Mouse (Mus musculus) forebrain, postnatal 0 days (tissue): ENCODE measurements at regions not wholly inside any gene's neighbourhood (a gene's known extent, or its start where the extent isn't known, plus 50 kb on each side); places are given as distances from the start of the nearest gene placed in this dataset.

Experiments used
- ATAC-seq: fragments of 200-750 bp; cut with Nextera tagmentation; 2 replicates; pipeline ENCODE4 v1.8.0; 2017; ENCODE audit warnings: mild to moderate bottlenecking, moderate library complexity
- DNase-seq: peaks from one replicate; pipeline ENCODE4 v3.0.0-alpha.2; 2015
- H3K27ac ChIP-seq: fragments of 300-500 bp; sonication (generic); 2 replicates; pipeline ENCODE4 v1.5.1; 2014; ENCODE audit warnings: low read depth, mild to moderate bottlenecking, antibody characterized with exemption, low read length, moderate library complexity, mixed read lengths
- H3K27me3 ChIP-seq: fragments of 300-500 bp; sonication (generic); 2 replicates; pipeline ENCODE4 v1.6.1; 2014; ENCODE audit warnings: mild to moderate bottlenecking, low read length, mixed read lengths; ENCODE audit not compliant: insufficient read depth
- H3K36me3 ChIP-seq: fragments of 300-500 bp; sonication (generic); 2 replicates; pipeline ENCODE4 v1.6.1; 2014; ENCODE audit warnings: mild to moderate bottlenecking, moderate library complexity; ENCODE audit not compliant: insufficient read depth
- H3K4me1 ChIP-seq: fragments of 300-500 bp; sonication (generic); 2 replicates; pipeline ENCODE4 v1.6.1; 2014; ENCODE audit warnings: antibody characterized with exemption; ENCODE audit not compliant: insufficient read depth
- H3K4me2 ChIP-seq: fragments of 300-500 bp; sonication (generic); 2 replicates; pipeline ENCODE4 v1.6.1; 2014; ENCODE audit warnings: low read depth, mild to moderate bottlenecking, moderate library complexity
- H3K4me3 ChIP-seq: fragments of 300-500 bp; sonication (generic); 2 replicates; pipeline ENCODE4 v1.5.1; 2014; ENCODE audit warnings: low read depth, low read length, mixed read lengths
- H3K9ac ChIP-seq: fragments of 300-500 bp; sonication (generic); 2 replicates; pipeline ENCODE4 v1.6.1; 2014; ENCODE audit warnings: mild to moderate bottlenecking
- H3K9me3 ChIP-seq: fragments of 300-500 bp; sonication (generic); 2 replicates; pipeline ENCODE4 v1.6.1; 2016; ENCODE audit warnings: low read length
- CTCF ChIP-seq: sonication (generic); IDR thresholded peaks from 2 replicates; pipeline ENCODE4 v1.5.1; 2016; ENCODE audit warnings: antibody characterized with exemption, control low read depth, low read depth
- WGBS: fragments of 180-500 bp; shearing (Covaris S2); extraction: QIAGEN DNeasy Blood & Tissue Kit; methylation state at CpG from one replicate; pipeline ENCODE4 v1.1.7; 2014; 5-methylcytosine and 5-hydroxymethylcytosine counted together

DNA sequence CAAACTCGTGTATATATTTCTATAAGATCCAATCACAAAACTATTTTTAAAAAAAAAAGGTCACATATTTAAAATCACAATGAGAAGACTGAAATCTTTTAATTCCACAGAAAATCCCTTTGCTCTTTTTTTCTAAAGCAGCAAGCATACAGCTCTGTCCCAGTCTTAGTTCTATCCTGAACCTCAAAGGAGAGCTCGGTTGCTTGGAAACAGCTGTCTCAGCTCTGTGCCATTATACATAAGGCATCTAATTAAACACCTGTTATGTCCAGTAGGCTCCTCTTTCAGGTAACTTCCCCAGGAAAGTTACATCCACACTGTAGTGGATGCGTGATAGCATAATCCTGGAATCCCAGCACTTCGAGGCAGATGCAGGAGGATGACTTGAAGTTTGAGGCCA is 181.5 kb downstream of the Moxd1 start:
- 56% methylated on average over 4 of the region's 4 CpGs for WGBS
- Histone ChIP-seq H3K27ac (no peak overlapping the region), H3K4me3 (no peak overlapping the region), H3K9ac (no peak overlapping the region), H3K9me3 (no peaks in the 10 kb centered on the region), H3K36me3 (no peaks in the 10 kb centered on the region), H3K27me3 (no peaks in the 10 kb centered on the region), H3K4me2 (no peak overlapping the region), H3K4me1 (peaks cover 3% of the 10 kb centered on the region; the same call in 1 of the 2 replicates)
- no peak for ATAC-seq
- no peak for TF ChIP-seq CTCF
- DNase-seq, result no peak

DNA sequence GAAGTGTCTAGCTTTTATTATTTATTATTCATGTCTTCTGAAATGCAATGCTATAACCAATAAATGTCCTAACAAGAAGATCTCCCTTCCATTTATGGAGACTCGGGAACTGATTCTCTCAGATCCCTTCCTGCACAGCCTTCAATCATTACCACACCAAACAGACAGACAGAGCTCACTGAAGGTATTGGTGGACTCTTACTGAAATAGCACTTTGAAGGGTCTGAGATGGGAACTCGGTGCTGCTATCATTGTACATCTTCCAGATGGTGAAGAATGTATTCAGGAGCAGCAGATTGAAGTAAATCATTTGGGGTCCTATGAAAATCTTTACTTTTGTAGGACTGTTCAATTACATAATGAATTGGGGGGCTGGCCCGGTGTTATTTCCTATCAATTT is 183.6 kb downstream of the Moxd1 start:
- Histone ChIP-seq H3K36me3 (no peaks in the 10 kb centered on the region), H3K27ac (peak overlapping the region; percentile 40; the same call in 1 of the 2 replicates), H3K9ac (no peak overlapping the region), H3K27me3 (no peaks in the 10 kb centered on the region), H3K4me3 (no peak overlapping the region), H3K9me3 (no peaks in the 10 kb centered on the region), H3K4me1 (peaks cover 3% of the 10 kb centered on the region; the same call in 1 of the 2 replicates), H3K4me2 (no peak overlapping the region)
- TF ChIP-seq CTCF, result no peak
- ATAC-seq, result no peak
- no peak for DNase-seq
- WGBS, result 55% methylated on average over 3 of the region's 3 CpGs

DNA sequence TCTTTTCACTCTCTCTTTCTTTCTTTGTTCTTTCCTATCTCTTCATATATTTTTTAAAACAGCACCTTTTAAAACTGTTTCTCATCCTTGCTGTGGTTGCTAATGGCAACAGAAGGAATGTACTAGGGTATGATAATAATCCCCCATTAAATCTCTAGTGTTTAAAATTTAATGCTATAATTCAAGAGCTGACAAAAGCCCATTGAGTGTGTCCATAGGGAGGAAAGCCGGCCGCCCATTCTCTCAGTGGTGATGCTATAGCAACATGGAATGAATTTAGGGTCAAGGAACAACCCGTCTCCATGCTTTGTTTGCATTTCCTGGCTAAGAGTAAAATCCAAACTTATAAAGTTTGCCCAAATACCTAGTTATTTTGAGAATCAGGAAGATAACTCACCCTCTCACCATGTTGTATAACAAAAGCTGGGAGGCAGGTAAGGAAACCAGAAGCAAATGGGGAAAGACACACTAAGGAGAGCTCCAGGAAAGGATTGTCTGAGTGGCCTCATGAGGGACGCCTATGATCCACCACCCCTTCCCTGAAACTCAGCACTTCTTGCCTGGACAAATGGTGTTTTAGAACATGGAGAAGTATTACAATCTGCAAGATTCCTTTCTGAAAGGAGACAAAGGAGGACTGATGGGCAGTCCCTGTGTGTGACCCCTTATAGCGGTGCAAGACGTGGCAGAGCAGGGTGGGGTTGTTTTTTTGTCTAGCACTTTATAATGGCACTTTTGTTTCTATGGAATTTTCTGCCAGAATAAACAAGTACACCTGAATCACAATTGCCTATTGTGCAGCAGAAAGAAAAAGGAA is 184.3 kb downstream of the Moxd1 start:
- DNase-seq (no peak), ATAC-seq (no peak)
- H3K9me3 ChIP-seq, result no peaks in the 10 kb centered on the region

DNA sequence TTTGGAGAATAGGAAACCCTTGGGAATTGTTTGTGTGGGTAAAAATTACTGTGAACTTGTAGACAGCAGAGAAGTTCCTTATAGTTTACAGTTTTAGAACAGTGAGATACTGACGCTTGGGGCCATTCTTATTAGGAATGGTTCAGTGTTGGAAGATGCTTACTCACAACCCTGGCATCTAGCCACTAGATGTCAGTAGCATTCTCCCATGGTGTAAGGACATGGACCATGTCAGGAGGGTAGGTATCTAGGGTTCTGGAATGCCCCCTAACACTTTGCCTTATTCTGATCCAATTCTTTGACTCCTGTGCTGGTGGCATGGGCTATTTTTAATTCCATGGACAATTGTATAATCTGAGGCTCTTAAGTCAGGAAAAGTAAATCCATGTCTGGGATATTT is 185.3 kb upstream of the Ccn2 start:
- peak; percentile 53 for TF ChIP-seq CTCF
- no peak overlapping the region for H3K4me2 ChIP-seq
- WGBS, result 54% methylated on average over 1 of the region's 1 CpGs
- H3K9ac ChIP-seq, result no peak overlapping the region
- H3K4me1 ChIP-seq, result peaks cover 3% of the 10 kb centered on the region; the same call in 1 of the 2 replicates
- no peaks in the 10 kb centered on the region for H3K9me3 ChIP-seq
- no peaks in the 10 kb centered on the region for H3K36me3 ChIP-seq
- ATAC-seq (no peak), DNase-seq (peak; percentile 20)
- H3K27ac ChIP-seq, result no peak overlapping the region
- H3K27me3 ChIP-seq, result no peaks in the 10 kb centered on the region
- H3K4me3 ChIP-seq, result no peak overlapping the region

More for the DNA sequence above, 184.3 kb downstream of the Moxd1 start:
- Histone ChIP-seq H3K4me3 (no peak overlapping the region), H3K27me3 (no peaks in the 10 kb centered on the region), H3K9ac (no peak overlapping the region), H3K4me2 (no peak overlapping the region), H3K27ac (no peak overlapping the region), H3K4me1 (peaks cover 3% of the 10 kb centered on the region; the same call in 1 of the 2 replicates), H3K36me3 (no peaks in the 10 kb centered on the region)
- TF ChIP-seq CTCF, result no peak
- 12% methylated on average over 6 of the region's 6 CpGs for WGBS

DNA sequence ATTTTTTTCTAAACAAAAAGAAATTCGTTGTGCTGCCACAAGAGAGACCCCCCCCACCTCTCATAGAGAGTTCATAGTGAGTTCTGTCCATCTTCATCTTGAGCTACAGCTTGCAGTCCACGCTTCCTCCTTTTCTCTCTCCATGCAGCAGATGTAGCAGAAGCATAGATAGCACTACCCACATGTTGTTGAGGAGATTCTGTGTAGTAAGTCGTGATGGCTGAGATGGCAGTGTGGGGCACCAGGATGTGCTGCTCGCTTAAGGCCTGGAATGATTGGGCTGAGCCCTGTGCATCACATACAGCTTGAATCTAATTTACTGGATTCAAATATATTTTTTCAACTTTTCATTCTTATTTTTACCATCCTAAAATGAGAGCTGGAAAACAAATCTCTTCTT is 184.4 kb upstream of the Ccn2 start:
- TF ChIP-seq CTCF, result no peak
- ATAC-seq, result no peak
- Histone ChIP-seq H3K4me3 (no peak overlapping the region), H3K36me3 (no peaks in the 10 kb centered on the region), H3K27me3 (no peaks in the 10 kb centered on the region), H3K4me2 (no peak overlapping the region), H3K9ac (no peak overlapping the region), H3K9me3 (no peaks in the 10 kb centered on the region), H3K27ac (no peak overlapping the region), H3K4me1 (peaks cover 3% of the 10 kb centered on the region; the same call in 1 of the 2 replicates)
- WGBS, result 93% methylated on average over 4 of the region's 4 CpGs
- no peak for DNase-seq

DNA sequence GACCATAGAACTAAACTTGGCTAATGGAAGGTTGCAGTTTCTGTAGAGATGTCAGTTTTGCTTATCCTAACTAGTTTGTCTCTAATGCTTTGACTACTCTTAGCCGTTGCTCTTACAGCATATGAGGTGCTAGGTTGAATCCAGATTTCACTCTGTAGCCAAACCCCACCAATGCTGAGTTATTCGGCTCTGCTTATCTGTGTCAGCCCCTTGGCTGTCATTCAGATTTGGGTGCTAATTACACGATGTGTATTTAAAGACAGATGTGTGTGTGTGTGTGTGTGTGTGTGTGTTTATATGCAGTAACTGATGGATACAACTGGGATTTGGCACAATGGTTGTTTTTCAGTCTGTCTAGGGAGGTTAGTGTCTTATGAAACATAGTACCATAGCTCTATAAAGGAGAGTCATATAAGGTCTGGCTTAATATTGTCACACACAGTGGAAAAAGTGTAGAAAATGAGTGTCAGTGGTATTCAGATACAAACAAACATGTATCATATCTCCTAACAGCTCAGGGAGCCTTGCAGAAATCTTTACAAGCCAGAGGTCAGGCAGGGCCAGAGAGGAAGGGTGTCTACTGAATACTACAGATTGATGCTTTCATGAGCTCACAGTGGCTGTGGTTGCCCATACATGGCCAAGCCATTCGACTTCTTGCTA is 172.6 kb upstream of the Ccn2 start:
- DNase-seq (no peak), ATAC-seq (no peak)
- Histone ChIP-seq H3K9me3 (no peaks in the 10 kb centered on the region), H3K4me2 (no peak overlapping the region), H3K27me3 (no peaks in the 10 kb centered on the region), H3K36me3 (no peaks in the 10 kb centered on the region), H3K9ac (no peak overlapping the region), H3K4me1 (no peaks in the 10 kb centered on the region), H3K4me3 (no peak overlapping the region), H3K27ac (no peak overlapping the region)
- no peak for TF ChIP-seq CTCF
- WGBS, result 54% methylated on average over 4 of the region's 4 CpGs

DNA sequence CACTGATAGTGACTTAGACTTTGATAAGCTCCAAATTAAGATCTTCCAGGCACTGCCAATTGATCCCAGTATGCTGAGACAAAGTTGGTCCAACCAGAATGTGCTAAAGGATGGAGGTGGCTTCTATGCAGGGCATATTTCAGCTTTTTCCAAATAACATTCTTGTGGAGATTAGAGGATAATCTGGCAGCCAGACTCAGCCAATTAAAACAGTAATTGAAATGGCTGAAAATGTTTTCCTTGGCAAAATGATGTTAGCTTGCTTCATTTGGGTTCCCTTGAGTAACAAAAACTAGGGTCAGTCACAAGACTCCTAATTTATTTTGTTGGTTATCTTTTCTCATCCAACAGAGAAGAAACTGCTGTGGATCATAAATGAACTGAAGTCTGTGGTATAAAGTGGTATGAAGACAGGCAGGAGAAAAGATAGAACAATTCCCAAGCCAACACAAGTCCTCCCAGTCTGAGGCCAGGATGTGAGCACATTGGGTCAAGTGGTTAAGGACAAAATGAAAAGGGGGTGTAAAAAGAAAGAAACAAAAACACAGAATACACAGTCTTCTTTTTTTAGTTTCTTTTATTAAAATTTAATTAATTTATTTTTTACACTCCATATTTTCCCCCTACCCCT is 161.4 kb upstream of the Ccn2 start:
- ATAC-seq, result no peak
- DNase-seq, result no peak
- Histone ChIP-seq H3K4me3 (no peak overlapping the region), H3K27ac (no peak overlapping the region), H3K27me3 (no peaks in the 10 kb centered on the region), H3K9ac (no peak overlapping the region), H3K4me2 (no peak overlapping the region), H3K36me3 (no peaks in the 10 kb centered on the region), H3K9me3 (no peaks in the 10 kb centered on the region), H3K4me1 (no peaks in the 10 kb centered on the region)
- TF ChIP-seq CTCF, result no peak
